Mouse (Mus musculus) left cerebral cortex, postnatal 36 days (tissue): ENCODE measurements at regions not wholly inside any gene's neighbourhood (a gene's known extent, or its start where the extent isn't known, plus 50 kb on each side); places are given as distances from the start of the nearest gene placed in this dataset.
"Not testable (repeated sequence)": the region's sequence is repeated elsewhere in the genome, so short reads cannot be mapped to it uniquely, and the experiment has no call there.

Experiments
- DNase-seq, 2 experiments: peaks; one replicate each; pipeline ENCODE4 v3.0.0; 2021 to 2022; ENCODE audit warnings: low spot score in 2 of 2, mixed read lengths in 1 of 2
- intact Hi-C: fragments of 180-260 bp; cut with DNase I; formaldehyde crosslinking; loops from one replicate; pipeline ENCODE4 v1.15.1; 2025

GRCm38 (mm10) chr6:25101761-25102160 lies 145.7 kb upstream of the Tmem229a start:
- no peak for DNase-seq
- intact Hi-C loops = no loop called here

GRCm38 (mm10) chr6:25087167-25087566 lies 131.1 kb upstream of the Tmem229a start:
- intact Hi-C loops = no loop called here
- no peak for DNase-seq

GRCm38 (mm10) chr6:25085871-25086270 lies 129.8 kb upstream of the Tmem229a start:
- intact Hi-C loops = no loop called here
- DNase-seq = no peak

- DNase-seq, intact Hi-C loops: not testable (repeated sequence)
These were observed 129.2 kb upstream of the Tmem229a start for GRCm38 (mm10) chr6:25085296-25085695.

GRCm38 (mm10) chr6:25065913-25066312 lies 109.8 kb upstream of the Tmem229a start:
- intact Hi-C loops = no loop called here
- no peak for DNase-seq

- DNase-seq = no peak
- intact Hi-C loops = no loop called here
These were observed 76.9 kb upstream of the Tmem229a start for GRCm38 (mm10) chr6:25032878-25033509.

GRCm38 (mm10) chr6:25026953-25027352 lies 70.9 kb upstream of the Tmem229a start:
- DNase-seq = no peak
- intact Hi-C loops = no loop called here

- intact Hi-C loops = loop anchor here (1.0 to 5.0 kb wide), 3 partner anchors 689 to 747 kb away; no protein-coding TSS in a partner anchor
- no peak for DNase-seq
These were observed 64.1 kb upstream of the Tmem229a start for GRCm38 (mm10) chr6:25020005-25020772.

GRCm38 (mm10) chr6:25013288-25013606 lies 57.1 kb upstream of the Tmem229a start:
- intact Hi-C loops = no loop called here
- DNase-seq = no peak

- no peak for DNase-seq
- intact Hi-C loops = no loop called here
These were observed 56.5 kb upstream of the Tmem229a start for GRCm38 (mm10) chr6:25012376-25013287.

GRCm38 (mm10) chr6:25008856-25009255 lies 52.8 kb upstream of the Tmem229a start:
- intact Hi-C loops = not testable (repeated sequence)

More at GRCm38 (mm10) chr6:25008856-25009255, 52.8 kb upstream of the Tmem229a start:
- DNase-seq = not testable (repeated sequence)
